Mouse (Mus musculus): ENCODE measurements around the gene Cbr3. TPM values are rescaled to one million over a fixed set of nuclear protein-coding genes. Genes with fewer than 3 reads are reported as not detected.
A peak's percentile ranks its signal among the peaks of the same experiment; 100 is the strongest.

Cbr3 gene
- polyA plus RNA-seq, 1 experiment from 2014 or later = 208 TPM

GRCm38 (mm10) chr16:93726186-93726585 is 43.2 kb downstream of the Cbr3 start:
- H3K4me1 ChIP-seq (replicated peaks; ENCODE audit: control insufficient read depth, insufficient read depth) = no peaks in the 10 kb centered on the region
- H3K27ac ChIP-seq (replicated peaks) = no peak overlapping the region
- DNase-seq (ENCODE audit: low spot score) (no peak), ATAC-seq (ENCODE audit: low FRiP score, low TSS enrichment) (peak; percentile 53)
- no peaks in the 10 kb centered on the region for H3K9me3 ChIP-seq (ENCODE audit: control insufficient read depth, low read length)
- H3K36me3 ChIP-seq (ENCODE audit: control insufficient read depth, insufficient read depth, low read length) = 0 out of 2 replicates have a peak, but pooled peaks cover 3% of the 10 kb centered on the region
- WGBS = 64% methylated on average over 4 of the region's 4 CpGs
- no peak for TF ChIP-seq EP300 (optimal IDR thresholded peaks at IDR 0.05)
- TF ChIP-seq CTCF (IDR thresholded peaks at IDR 0.05; ENCODE audit: low read depth) = no peak
- no peak overlapping the region for H3K9ac ChIP-seq (ENCODE audit: low read length)
- H3K4me2 ChIP-seq (replicated peaks; ENCODE audit: low read depth) = no peak overlapping the region
- no peak overlapping the region for H3K4me3 ChIP-seq (ENCODE audit: low read depth, low read length)
- no peaks in the 10 kb centered on the region for H3K27me3 ChIP-seq (ENCODE audit: control insufficient read depth, insufficient read depth, low read length)

GRCm38 (mm10) chr16:93728676-93729075 is 45.7 kb downstream of the Cbr3 start:
- no peak for TF ChIP-seq EP300 (optimal IDR thresholded peaks at IDR 0.05)
- no peak for TF ChIP-seq CTCF (IDR thresholded peaks at IDR 0.05; ENCODE audit: low read depth)
- no peaks in the 10 kb centered on the region for H3K9me3 ChIP-seq (ENCODE audit: control insufficient read depth, low read length)
- ATAC-seq (ENCODE audit: low FRiP score, low TSS enrichment) = no peak
- H3K4me1 ChIP-seq (replicated peaks; ENCODE audit: control insufficient read depth, insufficient read depth) = no peaks in the 10 kb centered on the region
- H3K4me2 ChIP-seq (replicated peaks; ENCODE audit: low read depth) = no peak overlapping the region
- 69% methylated on average over 9 of the region's 9 CpGs for WGBS
- no peak for DNase-seq (ENCODE audit: low spot score)
- no peak overlapping the region for H3K9ac ChIP-seq (ENCODE audit: low read length)
- H3K27me3 ChIP-seq (ENCODE audit: control insufficient read depth, insufficient read depth, low read length) = no peaks in the 10 kb centered on the region
- no peak overlapping the region for H3K4me3 ChIP-seq (ENCODE audit: low read depth, low read length)
- H3K27ac ChIP-seq (replicated peaks) = no peak overlapping the region
- 0 out of 2 replicates have a peak, but pooled peaks cover 5% of the 10 kb centered on the region for H3K36me3 ChIP-seq (ENCODE audit: control insufficient read depth, insufficient read depth, low read length)

- ATAC-seq (ENCODE audit: low FRiP score, low TSS enrichment) (no peak), DNase-seq (ENCODE audit: low spot score) (no peak)
- H3K27me3 ChIP-seq (ENCODE audit: control insufficient read depth, insufficient read depth, low read length) = no peaks in the 10 kb centered on the region
- TF ChIP-seq CTCF (IDR thresholded peaks at IDR 0.05; ENCODE audit: low read depth) = no peak
- TF ChIP-seq EP300 (optimal IDR thresholded peaks at IDR 0.05) = no peak
- 0 out of 2 replicates have a peak overlapping the region, but pooled peaks have one; percentile 4 for H3K27ac ChIP-seq (replicated peaks)
- 76% methylated on average over 23 of the region's 23 CpGs for WGBS
- no peak overlapping the region for H3K9ac ChIP-seq (ENCODE audit: low read length)
- H3K4me2 ChIP-seq (replicated peaks; ENCODE audit: low read depth) = no peak overlapping the region
- no peaks in the 10 kb centered on the region for H3K9me3 ChIP-seq (ENCODE audit: control insufficient read depth, low read length)
- no peaks in the 10 kb centered on the region for H3K4me1 ChIP-seq (replicated peaks; ENCODE audit: control insufficient read depth, insufficient read depth)
- 0 out of 2 replicates have a peak, but pooled peaks cover 5% of the 10 kb centered on the region for H3K36me3 ChIP-seq (ENCODE audit: control insufficient read depth, insufficient read depth, low read length)
- H3K4me3 ChIP-seq (ENCODE audit: low read depth, low read length) = no peak overlapping the region
Measured at GRCm38 (mm10) chr16:93729801-93730721, 47.0 kb downstream of the Cbr3 start.

GRCm38 (mm10) chr16:93731310-93731709 is 48.3 kb downstream of the Cbr3 start:
- no peak for DNase-seq (ENCODE audit: low spot score)
- Histone ChIP-seq H3K9ac (ENCODE audit: low read length) (no peak overlapping the region), H3K4me1 (replicated peaks; ENCODE audit: control insufficient read depth, insufficient read depth) (no peaks in the 10 kb centered on the region), H3K36me3 (ENCODE audit: control insufficient read depth, insufficient read depth, low read length) (0 out of 2 replicates have a peak, but pooled peaks cover 8% of the 10 kb centered on the region), H3K4me2 (replicated peaks; ENCODE audit: low read depth) (no peak overlapping the region), H3K4me3 (ENCODE audit: low read depth, low read length) (no peak overlapping the region), H3K27me3 (ENCODE audit: control insufficient read depth, insufficient read depth, low read length) (no peaks in the 10 kb centered on the region), H3K9me3 (ENCODE audit: control insufficient read depth, low read length) (no peaks in the 10 kb centered on the region), H3K27ac (replicated peaks) (no peak overlapping the region)
- 91% methylated on average over 8 of the region's 8 CpGs for WGBS
- no peak for ATAC-seq (ENCODE audit: low FRiP score, low TSS enrichment)
- TF ChIP-seq CTCF (IDR thresholded peaks at IDR 0.05; ENCODE audit: low read depth) (no peak), EP300 (optimal IDR thresholded peaks at IDR 0.05) (no peak)

- Histone ChIP-seq H3K27ac (replicated peaks) (peak overlapping the region; percentile 70), H3K9me3 (ENCODE audit: control insufficient read depth, low read length) (no peaks in the 10 kb centered on the region), H3K27me3 (ENCODE audit: control insufficient read depth, insufficient read depth, low read length) (no peaks in the 10 kb centered on the region), H3K4me2 (replicated peaks; ENCODE audit: low read depth) (no peak overlapping the region), H3K36me3 (ENCODE audit: control insufficient read depth, insufficient read depth, low read length) (0 out of 2 replicates have a peak, but pooled peaks cover 6% of the 10 kb centered on the region), H3K4me3 (ENCODE audit: low read depth, low read length) (no peak overlapping the region), H3K9ac (ENCODE audit: low read length) (no peak overlapping the region), H3K4me1 (replicated peaks; ENCODE audit: control insufficient read depth, insufficient read depth) (no peaks in the 10 kb centered on the region)
- WGBS = 60% methylated on average over 18 of the region's 18 CpGs
- peak; percentile 74 for DNase-seq (ENCODE audit: low spot score)
- TF ChIP-seq CTCF (IDR thresholded peaks at IDR 0.05; ENCODE audit: low read depth) = no peak
- TF ChIP-seq EP300 (optimal IDR thresholded peaks at IDR 0.05) = no peak
- ATAC-seq (ENCODE audit: low FRiP score, low TSS enrichment) = peak; percentile 84
Measured at GRCm38 (mm10) chr16:93732875-93733569, 50.0 kb downstream of the Cbr3 start.

Data from stomach, postnatal 0 days (tissue).